Mouse (Mus musculus) urinary bladder, adult 18-20 months (tissue): Measurements from ENCODE around the gene Olfr874.
A peak's percentile ranks its signal among the peaks of the same experiment; 100 is the strongest.
"Not testable (repeated sequence)": the region's sequence is repeated elsewhere in the genome, so short reads cannot be mapped to it uniquely, and the experiment has no call there.

Source experiments
- DNase-seq, 2 experiments: peaks; one replicate each; pipeline ENCODE4 v3.0.0; 2022; ENCODE audit warnings: low spot score in 2 of 2, mixed read lengths in 2 of 2

The Olfr874 gene

GRCm38 (mm10) chr9:37744806-37745205 lies at the start of gene Olfr874:
Olfr874 (plus strand) TSS chr9:37745106.
- no peak for DNase-seq

- DNase-seq, result no peak
Observed at GRCm38 (mm10) chr9:37716150-37716549, 28.8 kb upstream of the Olfr874 start, which contains the start of gene Olfr160. Olfr160 (minus strand) TSS chr9:37716250.

- no peak for DNase-seq
Observed at GRCm38 (mm10) chr9:37734310-37734709, 10.6 kb upstream of the Olfr874 start.

- DNase-seq, result no peak
Observed at GRCm38 (mm10) chr9:37750319-37751075, 5.6 kb downstream of the Olfr874 start.

- no peak for DNase-seq
Observed at GRCm38 (mm10) chr9:37751467-37751866, 6.6 kb downstream of the Olfr874 start.

- no peak for DNase-seq
Observed at GRCm38 (mm10) chr9:37752006-37752405, 7.1 kb downstream of the Olfr874 start.

- no peak for DNase-seq
Observed at GRCm38 (mm10) chr9:37761728-37762127, 16.8 kb downstream of the Olfr874 start.

GRCm38 (mm10) chr9:37762541-37762940 lies 17.6 kb downstream of the Olfr874 start:
- DNase-seq, result no peak

- DNase-seq, result no peak
Observed at GRCm38 (mm10) chr9:37770661-37771060, 25.8 kb downstream of the Olfr874 start.

GRCm38 (mm10) chr9:37771759-37772158 lies 26.9 kb downstream of the Olfr874 start, which contains the start of gene Olfr875:
Olfr875 (plus strand) TSS chr9:37771857.
- DNase-seq, result no peak

- DNase-seq, result peak in 1 of 2 experiments; percentile 8
Observed at GRCm38 (mm10) chr9:37782766-37783260, 37.9 kb downstream of the Olfr874 start.

- DNase-seq, result not testable (repeated sequence)
Observed at GRCm38 (mm10) chr9:37783394-37784387, 38.8 kb downstream of the Olfr874 start.

- no peak for DNase-seq
Observed at GRCm38 (mm10) chr9:37786411-37786810, 41.5 kb downstream of the Olfr874 start.
